Mouse (Mus musculus) layer of hippocampus, postnatal 10 days (tissue): ENCODE data around the gene 1700025G04Rik. TPM values are rescaled to one million over a fixed set of nuclear protein-coding genes. Genes with fewer than 3 reads are reported as not detected.

ENCODE experiments used
- DNase-seq, 2 experiments: peaks; one replicate each; pipeline ENCODE4 v3.0.0; 2021; ENCODE audit warnings: low spot score in 2 of 2
- long read RNA-seq: library from polyadenylated mRNA; stranded (forward); transcript quantifications from one replicate; pipeline ENCODE4 v2.0.0, GENCODE M21; 2023
- total RNA-seq, 2 experiments: library from RNA; stranded (reverse); gene quantifications; 2 replicates each; pipeline ENCODE4 v1.2.3; 2021

1700025G04Rik gene
- total RNA-seq, result 10 to 100 TPM; 66.0 to 67.7 TPM
- long read RNA-seq, full-length matches to known transcripts, result 24 of 42 reads
- long read RNA-seq, partial matches to known transcripts, result 0 of 42 reads
- long read RNA-seq, other reads (novel, unspliced or antisense), result 18 of 42 reads

DNA sequence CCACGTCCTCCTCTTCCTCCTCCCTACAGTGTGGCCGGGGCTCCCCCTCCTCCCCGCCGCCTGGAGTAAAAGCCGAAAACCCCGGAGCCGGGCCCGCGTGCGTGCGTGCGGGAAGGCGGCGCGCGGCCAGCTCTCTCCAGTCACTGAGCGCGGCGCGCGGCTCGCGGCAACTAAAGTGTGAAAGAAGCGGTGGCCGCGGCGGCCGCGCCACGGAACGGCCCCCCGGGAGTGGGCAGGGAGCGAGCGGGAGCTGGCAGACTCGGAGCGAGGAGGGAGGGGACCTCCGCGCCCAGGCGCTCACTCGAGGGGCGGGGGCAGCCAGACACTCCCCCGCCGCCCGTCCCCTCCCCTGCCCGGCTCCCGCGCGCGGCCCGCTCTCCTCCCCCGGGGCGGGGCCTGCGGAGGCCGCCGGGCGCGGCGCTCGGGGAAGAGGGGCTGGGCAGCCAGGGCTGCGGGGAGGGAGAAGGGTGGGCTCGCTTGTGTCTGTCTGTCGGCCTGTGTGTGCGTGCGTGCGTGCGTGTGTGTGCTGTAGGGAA lies at the start of gene 1700025G04Rik:
TSS of gene 1700025G04Rik (minus strand) at position 108 of the 536 bp plus-strand sequence.
- peak; percentile 78 to 91 for DNase-seq

DNA sequence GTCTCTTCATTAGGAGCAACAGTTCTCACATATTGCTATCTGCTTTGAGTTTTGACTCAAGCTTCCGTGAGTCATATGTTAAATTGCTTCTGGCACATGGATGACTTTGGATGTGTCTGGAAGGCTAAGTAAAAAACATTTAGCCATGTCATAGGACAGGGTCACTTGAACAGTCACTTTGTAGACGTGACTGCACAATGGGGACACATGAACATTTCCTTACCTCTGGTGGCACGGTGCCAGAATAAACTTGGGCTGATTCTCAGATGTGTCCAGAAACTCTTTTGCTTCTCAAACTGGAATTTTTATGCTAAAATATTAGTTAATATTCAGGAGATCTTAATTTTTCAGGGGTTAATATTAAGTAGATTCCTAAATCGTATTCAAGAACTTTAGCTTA lies 49.6 kb upstream of the 1700025G04Rik start:
- no peak for DNase-seq

DNA sequence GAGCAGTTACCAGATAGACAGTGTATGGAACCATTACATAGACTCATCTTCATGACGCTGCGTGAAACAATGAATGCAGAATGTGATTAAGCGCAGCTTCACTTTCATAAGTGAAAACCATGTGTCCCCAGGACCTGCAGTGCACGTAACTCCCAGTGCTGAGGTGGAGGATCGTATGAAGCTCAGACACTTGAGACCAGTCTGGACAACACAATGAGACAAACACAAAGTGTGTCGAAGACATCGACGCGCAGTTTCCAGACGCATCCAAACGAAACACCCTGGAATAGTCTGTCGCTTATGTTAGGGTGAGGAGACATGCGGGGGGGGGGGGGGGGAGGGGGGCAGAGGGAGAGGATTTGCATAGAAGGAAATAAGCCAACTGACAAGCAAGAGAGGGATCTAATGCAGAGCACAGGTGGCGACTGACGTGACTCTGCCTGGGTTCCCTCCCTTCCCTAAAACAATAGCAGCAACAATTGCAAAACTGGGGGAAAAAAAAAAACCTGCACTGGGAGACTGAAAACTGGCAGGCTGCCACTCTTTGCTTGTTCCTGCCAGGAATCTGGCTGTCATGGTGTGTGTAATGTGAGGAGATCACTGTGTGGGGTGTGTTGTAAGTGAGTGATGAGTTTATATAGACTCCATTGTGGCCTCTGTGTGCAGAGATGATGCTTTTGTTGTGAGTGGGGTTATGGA lies 40.3 kb upstream of the 1700025G04Rik start:
- peak; percentile 65 to 69 for DNase-seq

DNA sequence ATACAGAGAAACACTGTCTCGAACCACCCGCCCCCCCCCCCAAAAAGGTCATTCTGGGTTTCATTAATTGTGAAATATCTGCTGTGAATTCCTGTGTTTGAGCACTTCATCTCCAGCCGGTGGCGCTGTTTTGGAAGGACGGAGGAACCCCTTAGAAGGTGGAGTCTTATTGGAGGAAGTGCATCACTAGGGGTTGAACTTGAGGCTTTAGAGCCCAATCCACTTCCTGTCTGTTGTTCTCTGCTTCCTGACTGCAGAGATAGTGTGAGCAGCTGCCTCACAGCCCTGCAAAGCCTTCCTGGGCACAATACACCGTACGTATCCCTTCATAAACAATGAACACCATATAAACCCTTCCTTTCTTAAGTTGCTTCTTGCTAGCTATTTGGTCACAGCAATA lies 35.5 kb upstream of the 1700025G04Rik start:
- no peak for DNase-seq

DNA sequence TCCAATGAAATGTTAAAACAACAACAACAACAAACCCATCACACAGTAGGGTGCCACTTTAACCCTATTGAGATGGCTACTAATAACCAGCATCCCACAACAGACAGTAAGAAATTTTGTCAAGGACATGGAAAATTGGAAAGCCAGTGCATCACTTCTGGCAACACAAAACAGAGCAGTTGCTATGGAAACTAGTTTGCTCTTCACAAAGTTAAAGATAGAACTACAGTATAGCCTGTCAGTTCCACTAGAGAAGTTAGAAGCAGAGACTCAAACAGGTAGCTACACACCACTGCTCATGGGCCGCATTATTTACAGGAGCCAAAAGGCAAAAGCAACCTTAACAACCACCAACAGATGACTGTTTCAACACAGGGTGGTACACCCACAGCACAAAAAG lies 20.2 kb upstream of the 1700025G04Rik start:
- no peak for DNase-seq

DNA sequence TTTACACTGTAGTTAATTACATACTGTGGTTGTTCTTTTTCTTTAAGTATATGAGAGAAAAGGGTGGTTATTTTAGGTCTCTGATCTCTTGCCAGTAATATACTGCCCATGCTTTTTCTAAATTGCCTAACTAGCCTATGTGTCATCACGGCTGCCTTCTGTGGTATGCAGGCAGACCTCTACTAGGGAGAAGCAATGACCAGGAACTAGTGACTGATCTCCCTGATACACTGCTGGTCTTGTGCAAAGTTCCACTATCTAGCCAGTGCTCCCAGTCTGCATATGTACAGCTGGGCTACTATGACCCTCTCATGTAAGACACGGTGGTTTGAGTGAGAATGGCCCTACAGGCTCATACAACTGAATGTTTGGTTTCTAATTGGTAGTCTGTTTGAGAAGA lies 16.2 kb upstream of the 1700025G04Rik start:
- no peak for DNase-seq

DNA sequence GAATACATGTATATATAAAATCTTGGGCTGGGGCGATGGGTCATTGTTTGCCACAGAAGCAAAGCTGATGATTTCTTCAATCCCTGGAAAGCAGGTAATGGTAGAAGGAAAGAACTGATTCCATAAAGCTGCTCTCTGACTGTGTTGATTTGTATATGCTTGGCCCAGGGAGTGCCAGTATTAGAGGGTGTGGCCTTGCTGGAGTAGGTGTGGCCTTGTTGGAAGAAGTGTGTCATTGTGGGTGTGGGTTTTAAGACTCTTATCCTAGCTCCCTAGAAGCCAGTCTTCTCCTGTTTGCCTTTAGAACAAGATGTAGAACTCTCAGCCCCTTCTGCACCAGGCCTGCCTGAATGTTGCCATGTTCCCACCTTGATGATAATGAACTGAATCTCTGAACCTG lies 15.3 kb upstream of the 1700025G04Rik start:
- no peak for DNase-seq

DNA sequence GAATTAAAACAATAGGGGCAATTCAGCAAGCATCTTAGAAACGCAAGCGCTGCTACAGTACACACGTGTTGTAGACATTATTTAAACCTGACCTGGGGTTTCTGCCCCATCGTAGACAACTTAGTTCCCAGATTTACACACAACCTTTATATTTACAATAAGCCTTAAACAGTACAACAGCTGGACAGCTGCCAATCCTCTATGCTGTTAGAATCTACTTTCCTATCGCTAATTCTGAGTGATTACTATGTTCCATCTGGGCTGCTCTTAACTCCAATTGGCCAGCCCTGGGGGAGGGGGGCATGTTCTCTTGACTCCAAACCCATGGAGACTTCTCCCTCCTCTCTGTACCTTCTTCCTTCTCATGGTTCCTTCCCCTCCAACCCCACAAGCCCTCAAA lies 11.8 kb upstream of the 1700025G04Rik start:
- DNase-seq, result no peak

DNA sequence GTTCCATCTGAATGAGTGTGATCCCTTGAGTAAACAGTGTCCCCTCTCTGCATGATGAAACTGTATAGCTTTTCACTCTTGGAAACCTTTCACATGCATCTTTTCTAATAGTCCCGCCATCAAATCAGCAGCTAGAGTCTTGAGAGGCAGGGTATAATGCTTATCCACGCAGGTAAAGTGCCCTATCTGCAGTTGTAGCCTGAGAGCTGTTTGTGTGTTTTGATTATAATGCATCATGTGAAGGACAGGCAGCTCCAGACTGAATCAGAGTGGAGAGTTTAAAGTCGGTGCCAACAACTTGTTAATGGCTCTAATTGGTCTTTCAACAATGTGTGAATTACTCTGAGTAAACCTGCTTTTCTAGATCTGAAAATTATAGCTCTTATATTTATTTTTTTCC lies 6.1 kb upstream of the 1700025G04Rik start:
- DNase-seq, result no peak

DNA sequence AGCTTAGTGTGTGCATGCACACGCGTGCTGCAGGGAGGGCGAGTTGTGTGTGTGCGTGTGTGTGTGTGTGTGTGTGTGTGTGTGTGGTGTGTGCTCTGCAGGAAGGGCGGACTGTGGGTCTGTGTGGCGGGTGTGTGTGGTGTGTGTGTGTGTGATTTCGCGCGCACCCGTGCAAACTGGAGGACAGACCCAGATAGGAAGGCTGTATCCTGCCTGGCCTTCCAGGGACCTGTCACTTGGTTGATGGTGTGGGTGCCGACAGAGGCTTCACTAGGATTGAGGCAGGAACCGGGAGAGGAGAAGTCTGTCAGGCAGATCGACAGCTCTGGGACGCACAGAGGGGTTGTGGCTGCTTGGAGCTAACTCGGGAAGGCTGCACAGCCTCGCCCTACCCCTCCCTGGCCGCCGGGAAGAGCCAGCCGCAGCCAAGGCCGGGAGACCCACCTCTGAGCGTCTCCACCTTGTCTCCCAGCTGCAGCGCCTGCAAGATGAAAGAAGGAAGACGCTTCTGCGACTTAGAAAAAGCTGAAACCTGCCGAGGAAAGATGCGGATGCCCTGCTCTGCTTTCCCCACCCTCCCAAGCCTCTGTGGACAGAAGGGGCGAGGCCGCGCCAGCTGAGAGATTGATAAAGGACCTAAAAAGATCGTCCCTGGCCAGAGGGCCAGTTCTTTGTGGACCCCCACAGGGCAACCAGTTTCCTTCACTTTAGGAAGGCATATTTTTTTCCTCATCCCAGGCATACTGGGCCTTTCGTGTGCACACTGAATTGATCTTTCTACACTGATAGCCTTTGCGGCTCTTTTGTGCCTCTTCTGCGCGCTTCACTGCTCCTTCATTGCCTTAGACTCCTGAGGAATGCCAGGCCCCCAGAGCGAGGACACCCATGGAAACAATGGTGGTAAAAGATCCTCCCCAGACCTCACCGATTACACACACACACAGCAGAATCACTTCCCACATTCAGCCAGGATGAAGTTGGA lies 930 bp upstream of the 1700025G04Rik start:
- peak; percentile 57 to 68 for DNase-seq

DNA sequence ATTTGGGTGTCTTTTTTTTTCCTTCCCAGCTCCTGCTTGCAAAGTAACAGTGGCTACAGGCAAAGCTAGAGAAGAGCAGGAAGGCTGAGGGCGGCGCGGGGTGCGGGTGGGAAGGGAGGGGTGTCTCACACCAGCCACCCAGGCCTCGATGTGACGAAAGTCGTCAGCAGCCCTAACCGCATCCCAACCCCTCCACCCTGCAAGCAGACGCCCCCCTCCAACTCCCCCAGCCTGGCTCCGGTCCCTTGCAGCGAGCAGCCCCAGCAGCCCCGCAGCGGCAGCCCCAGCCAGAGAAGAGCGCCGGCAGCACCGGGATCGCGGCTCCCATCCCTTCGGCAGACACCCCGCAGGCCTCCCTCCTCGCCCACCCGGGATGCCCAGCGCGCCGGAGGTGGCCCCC lies 399 bp downstream of the 1700025G04Rik start:
- DNase-seq, result peak; percentile 66 to 74

DNA sequence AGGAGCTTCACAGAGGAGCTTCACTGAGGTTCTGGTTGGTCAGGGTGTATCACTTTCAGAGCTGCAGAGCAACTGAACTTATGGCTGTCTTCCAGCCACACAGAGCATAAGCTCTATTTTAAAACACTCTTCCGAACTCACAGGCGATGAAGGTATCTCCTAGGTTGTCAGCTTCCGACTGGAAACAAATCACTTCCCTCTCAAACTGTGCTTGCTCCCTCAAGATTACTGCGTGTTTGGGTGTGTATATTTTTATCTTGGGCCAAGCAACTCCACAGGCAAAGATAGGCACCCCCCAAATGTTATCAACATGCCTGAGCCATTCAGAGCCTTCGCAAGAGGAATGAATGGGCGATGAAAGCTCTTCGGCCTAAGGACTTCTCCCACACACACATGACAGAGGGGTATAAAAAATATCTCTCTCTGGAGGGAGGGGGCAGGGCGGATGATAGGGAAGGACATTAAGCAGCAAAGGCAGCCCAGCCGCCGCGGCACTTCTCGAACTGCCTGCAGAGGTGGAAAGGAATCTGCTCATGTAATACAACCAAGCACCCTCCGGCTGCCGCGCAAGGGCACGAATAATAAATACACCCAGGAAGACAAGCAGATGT lies 1.0 kb downstream of the 1700025G04Rik start:
- DNase-seq, result peak; percentile 49 to 57

DNA sequence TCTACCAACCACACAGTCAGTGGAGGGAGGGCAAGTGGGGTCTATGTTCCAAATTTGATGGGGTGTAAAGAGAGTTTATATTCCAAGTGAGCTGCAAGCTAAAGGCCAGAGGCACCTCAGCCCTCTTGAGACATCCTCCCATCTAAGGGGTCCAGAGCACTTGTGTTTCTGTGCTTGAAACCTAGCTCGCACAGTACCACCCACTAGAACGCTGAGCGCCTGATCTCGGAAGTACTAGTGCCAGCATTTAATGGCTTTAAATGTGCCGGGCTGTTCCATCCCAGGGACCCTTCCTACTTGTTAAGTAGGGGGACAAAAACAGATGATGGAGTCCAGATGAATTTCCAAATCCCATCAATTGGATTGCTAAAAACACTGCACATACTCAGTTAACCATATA lies 1.9 kb downstream of the 1700025G04Rik start:
- no peak for DNase-seq

DNA sequence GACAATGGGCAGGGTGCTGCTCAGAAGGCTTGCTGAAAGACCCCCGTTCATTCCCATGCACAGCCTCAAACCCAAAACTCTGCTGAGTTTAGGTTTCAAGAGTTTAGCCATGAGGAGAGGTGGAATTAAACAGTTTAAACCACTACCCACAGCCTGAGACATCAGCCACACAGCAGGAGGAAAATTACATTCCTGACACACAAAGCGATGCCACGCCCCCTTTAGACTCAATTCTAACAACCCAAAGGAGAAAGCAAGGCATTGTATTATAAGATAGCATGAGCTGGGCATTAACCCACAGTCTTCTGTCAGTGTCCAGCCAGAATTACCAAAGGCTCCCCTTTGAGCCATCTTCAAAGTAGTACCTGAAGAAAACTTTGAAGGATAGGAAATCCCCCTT lies 3.0 kb downstream of the 1700025G04Rik start:
- no peak for DNase-seq

DNA sequence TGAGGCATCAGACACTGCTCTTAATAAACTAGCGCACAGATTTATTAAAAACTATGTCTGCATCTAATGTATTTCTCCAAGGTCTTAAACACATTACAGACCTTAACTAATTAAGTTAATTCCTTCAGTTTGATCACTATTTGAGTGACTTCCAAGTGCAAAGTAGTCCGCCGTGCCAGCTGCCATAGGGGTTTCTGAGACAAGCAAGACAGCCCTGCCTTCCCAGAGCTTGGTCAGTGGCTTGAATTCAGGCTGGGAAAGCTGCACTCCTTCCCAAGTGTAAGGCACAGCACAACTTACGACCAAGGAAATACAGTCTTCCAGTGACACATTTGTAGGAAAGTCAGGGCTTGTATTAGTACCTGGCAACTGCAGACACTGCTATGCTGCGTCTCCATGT lies 4.4 kb downstream of the 1700025G04Rik start:
- no peak for DNase-seq

DNA sequence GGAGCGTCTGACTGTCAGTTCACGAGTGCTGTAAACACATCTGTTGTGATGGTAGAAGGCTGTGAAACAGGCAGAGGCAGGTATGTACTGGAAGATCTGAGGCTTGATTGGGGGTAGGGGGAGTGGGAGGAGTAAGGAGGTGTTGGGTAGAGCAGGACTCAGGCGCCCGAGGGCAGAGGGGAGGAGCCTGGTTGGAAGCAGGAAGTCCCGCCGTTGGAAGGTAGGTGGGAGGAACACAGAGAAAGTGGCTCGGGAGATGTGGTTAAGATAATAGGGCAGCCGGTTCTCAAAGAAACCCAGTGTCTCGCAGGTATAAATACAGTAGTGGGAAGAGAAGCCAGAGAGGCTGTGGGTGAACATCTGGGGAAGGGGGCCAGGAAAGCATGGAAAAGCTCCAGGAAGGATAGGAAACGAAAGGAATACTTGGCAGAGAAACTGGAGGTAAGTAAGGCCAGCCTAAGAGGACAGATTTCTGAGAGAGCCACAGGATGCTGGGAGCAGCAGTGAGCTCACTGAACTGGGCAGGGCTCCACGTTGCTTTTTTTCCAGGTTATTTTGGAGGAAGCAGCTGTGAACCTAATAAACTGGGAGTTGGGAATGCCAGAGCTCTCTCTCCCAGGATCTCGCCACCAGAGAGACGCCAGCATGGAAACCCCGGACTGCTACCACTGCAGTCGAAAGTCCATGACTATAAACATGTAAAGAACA lies 5.1 kb downstream of the 1700025G04Rik start:
- peak in 1 of 2 experiments; percentile 31 for DNase-seq

DNA sequence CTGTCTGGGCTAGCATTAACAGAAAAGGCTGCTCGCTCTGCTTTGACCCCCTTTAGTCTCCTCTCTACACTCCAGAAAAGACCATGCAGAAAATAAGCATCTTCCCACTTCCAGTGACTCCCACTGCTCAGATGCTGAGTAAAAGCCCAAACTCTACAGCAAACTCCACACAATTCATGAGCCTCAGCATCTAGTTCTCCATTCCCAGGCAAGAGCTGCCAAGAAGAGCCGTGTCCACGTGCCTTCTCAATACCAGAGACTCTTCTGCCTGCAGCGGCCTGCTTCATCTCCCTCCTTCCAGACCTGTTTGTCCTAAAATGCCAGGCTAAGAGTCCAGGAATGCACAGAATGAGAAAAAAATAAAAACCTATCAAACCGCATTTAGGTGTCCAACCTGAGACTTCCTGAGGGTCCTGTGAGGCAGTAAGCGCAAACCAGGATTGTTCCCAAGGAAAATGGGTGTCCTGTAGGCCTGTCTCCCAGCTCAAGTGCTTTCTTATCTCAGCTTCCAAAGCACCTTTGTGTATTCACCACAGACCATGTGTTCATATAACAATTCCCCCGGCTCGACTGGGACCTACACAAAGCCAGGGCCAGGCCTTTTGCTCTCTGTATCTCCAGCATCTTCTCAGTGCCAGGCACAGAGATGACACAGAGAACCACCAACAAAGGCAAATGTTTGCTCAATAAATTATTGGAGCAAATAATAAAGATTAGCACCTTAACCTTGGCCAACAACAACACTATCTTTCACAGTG lies 7.8 kb downstream of the 1700025G04Rik start:
- DNase-seq, result no peak

DNA sequence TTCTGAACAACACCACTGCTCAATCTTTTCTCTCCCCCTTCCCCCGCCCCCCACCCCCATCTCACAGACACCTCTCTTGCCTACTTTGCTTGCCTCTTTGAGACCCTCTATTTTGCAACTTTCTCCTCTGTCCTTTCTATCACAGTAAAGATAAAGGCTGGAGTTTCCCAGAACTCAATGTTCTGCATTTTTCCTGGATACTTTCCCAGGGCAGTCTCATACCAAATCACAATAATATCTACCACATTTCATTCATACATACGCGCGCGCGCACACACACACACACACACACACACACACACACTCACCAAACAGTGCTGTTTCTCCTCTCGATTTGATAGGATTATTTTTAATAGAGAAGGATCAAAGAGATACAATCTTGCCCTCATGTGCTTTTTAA lies 8.8 kb downstream of the 1700025G04Rik start:
- DNase-seq, result no peak

DNA sequence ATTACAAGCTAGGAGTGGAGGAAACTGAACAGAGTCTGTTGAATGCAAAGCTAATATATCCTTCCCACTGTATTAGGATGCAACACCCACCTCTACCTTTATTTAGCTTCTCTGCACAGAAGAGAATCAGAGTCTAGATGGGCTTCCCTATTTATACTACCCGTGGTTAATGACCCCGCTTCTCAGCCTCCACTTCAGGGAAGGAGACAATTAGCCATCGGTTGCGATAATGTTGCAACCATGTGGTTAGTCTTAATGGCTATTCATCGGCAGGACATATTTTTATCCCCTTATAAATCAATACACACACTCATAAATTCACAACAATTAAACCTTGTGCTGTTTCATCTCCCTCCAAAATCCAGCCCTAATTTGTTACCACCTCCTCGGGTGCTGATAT lies 9.7 kb downstream of the 1700025G04Rik start:
- no peak for DNase-seq

DNA sequence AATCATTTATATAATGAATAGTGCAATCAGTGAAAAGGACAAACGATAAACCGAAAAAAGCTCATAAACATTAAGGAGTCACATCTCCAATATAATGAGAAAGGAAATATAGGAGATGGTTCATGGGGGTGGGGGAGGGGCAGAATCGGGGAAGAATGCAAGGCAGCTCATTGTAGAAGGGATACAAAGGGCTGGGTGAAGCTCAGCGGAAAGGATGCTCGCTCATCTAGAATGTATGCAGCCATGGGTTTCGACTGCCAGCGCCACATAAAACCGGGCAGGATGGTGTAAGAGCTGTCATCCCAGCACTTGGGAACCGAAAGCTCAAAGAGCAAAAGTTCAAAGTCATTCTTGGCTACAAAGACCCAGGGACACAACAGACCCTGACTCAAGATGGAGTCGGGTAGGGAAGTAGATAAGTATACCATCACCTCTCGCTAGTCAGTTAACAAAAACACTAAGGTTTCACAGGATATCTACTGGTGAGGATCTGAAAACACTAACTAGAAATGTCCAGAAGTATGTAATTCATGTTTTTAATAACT lies 12.7 kb downstream of the 1700025G04Rik start:
- no peak for DNase-seq
